Mouse (Mus musculus) C2C12 (cell line): ENCODE measurements around the gene Spon1.
A peak's percentile ranks its signal among the peaks of the same experiment; 100 is the strongest.

Source experiments
- CEBPB ChIP-seq: IDR thresholded peaks from one replicate; pipeline ENCODE4 v1.6.1; 2011; ENCODE audit warnings: low read depth, mild to moderate bottlenecking, control low read depth, moderate library complexity
- CTCF ChIP-seq: IDR thresholded peaks from one replicate; pipeline ENCODE4 v1.5.1; 2011; ENCODE audit not compliant: control insufficient read depth, insufficient read depth, insufficient read length
- MAX ChIP-seq: IDR thresholded peaks from one replicate; pipeline ENCODE4 v1.6.1; 2011; ENCODE audit warnings: mild to moderate bottlenecking, control low read depth

DNA sequence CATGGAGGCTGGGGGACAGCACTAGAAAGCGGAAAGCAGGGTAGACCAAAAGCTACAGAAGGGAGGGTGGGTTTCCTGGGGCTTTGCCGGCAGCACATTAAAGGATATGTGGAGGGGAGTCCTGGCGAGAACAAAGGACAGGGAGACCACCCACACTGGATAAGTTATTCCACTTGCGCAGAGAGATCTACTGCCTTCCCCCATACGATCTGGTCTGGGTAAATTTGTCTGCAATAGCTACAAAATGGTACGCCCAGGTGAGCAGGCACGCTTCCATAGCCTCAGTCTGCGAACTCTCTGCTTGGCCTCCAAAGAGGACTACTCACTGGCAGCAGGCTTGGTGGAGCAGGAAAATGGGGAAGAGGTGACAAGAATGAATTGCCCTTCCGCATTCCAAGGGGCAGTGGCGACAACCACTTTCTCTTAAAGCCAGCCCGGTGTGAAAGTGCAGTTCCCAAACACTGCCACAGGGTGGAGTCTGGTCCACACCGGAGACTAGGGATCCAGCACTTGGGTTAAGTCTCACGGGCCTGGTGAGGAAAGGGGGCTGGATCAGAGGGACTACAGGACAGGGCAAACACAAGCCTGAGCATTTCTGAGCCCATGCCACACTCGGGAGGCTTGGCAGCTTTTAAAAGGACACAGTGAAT is 300.9 kb downstream of the Spon1 start:
- TF ChIP-seq CTCF, result peak; percentile 74
- TF ChIP-seq MAX, result no peak
- no peak for TF ChIP-seq CEBPB
